Mouse (Mus musculus) heart, embryonic 13.5 days (tissue): ENCODE data around the gene Grid1. TPM values are rescaled to one million over a fixed set of nuclear protein-coding genes. Genes with fewer than 3 reads are reported as not detected.

ENCODE experiments used
- ATAC-seq: fragments of 200-750 bp; cut with Nextera tagmentation; 2 replicates; pipeline ENCODE4 v1.8.0; 2017; ENCODE audit warnings: moderate TSS enrichment; ENCODE audit not compliant: insufficient number of reproducible peaks, low FRiP score, low TSS enrichment; ENCODE audit errors: extremely low read depth
- H3K27ac ChIP-seq: fragments of 300-500 bp; sonication (generic); replicated peaks from 2 replicates; pipeline ENCODE4 v1.5.1; 2015; ENCODE audit warnings: moderate library complexity, mild to moderate bottlenecking, inconsistent platforms
- H3K27me3 ChIP-seq: fragments of 300-500 bp; sonication (generic); replicated peaks from 2 replicates; pipeline ENCODE4 v1.6.1; 2015; ENCODE audit warnings: mild to moderate bottlenecking, inconsistent platforms
- H3K36me3 ChIP-seq: fragments of 300-500 bp; sonication (generic); 2 replicates; pipeline ENCODE4 v1.6.1; 2015; ENCODE audit warnings: mild to moderate bottlenecking, inconsistent platforms
- H3K4me1 ChIP-seq: fragments of 300-500 bp; sonication (generic); 2 replicates; pipeline ENCODE4 v1.6.1; 2015; ENCODE audit warnings: inconsistent platforms
- H3K4me2 ChIP-seq: fragments of 300-500 bp; sonication (generic); 2 replicates; pipeline ENCODE4 v1.6.1; 2015; ENCODE audit warnings: inconsistent platforms, mild to moderate bottlenecking, moderate library complexity
- H3K4me3 ChIP-seq: fragments of 300-500 bp; sonication (generic); 2 replicates; pipeline ENCODE4 v1.5.1; 2015; ENCODE audit warnings: moderate library complexity, mild to moderate bottlenecking, inconsistent platforms
- H3K9ac ChIP-seq: fragments of 300-500 bp; sonication (generic); 2 replicates; pipeline ENCODE4 v1.6.1; 2015; ENCODE audit warnings: inconsistent platforms, mild to moderate bottlenecking, moderate library complexity
- H3K9me3 ChIP-seq: fragments of 300-500 bp; sonication (generic); 2 replicates; pipeline ENCODE4 v1.6.1; 2016; ENCODE audit warnings: inconsistent platforms
- WGBS: fragments of 180-500 bp; shearing (Covaris S2); methylation state at CpG from one replicate; pipeline ENCODE4 v1.1.7; 2015; ENCODE audit warnings: mixed read lengths; 5-methylcytosine and 5-hydroxymethylcytosine counted together
- polyA plus RNA-seq: library from polyadenylated mRNA; unstranded; fragments of >200 nt; fragmentation: Nextera tagmentation; extraction: Ambion mirVana; gene quantifications from 2 replicates; pipeline ENCODE4 v1.2.1, GENCODE M21; 2015

Grid1 gene
- polyA plus RNA-seq, 1 experiment from 2014 or later = 0.55 TPM

DNA sequence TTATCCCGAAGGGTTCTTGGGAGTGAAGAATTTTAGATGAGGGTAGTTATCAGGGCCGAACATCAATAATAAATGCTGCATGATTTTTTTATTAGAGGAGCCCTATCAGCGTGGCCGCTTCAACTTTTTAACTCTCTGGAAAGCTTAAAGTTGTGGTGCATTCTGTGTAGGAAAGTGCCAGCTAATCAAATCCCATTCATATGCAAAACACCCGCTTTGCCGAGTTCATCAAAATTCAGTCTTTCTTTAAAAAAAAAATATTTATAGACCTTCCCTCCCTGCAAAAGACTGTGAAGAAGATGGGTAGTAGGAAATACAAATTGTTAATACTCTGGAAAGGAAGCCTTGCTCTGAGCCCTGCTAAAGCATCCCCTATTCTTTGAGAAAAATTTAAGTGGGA lies 99.3 kb downstream of the Grid1 start:
- H3K9me3 ChIP-seq = no peaks in the 10 kb centered on the region
- H3K27me3 ChIP-seq = no peaks in the 10 kb centered on the region; the same call in 1 of the 2 replicates
- no peak overlapping the region for H3K4me3 ChIP-seq
- H3K9ac ChIP-seq = no peak overlapping the region
- no peak overlapping the region for H3K4me2 ChIP-seq
- no peak overlapping the region for H3K27ac ChIP-seq
- H3K36me3 ChIP-seq = no peaks in the 10 kb centered on the region
- H3K4me1 ChIP-seq = no peaks in the 10 kb centered on the region
- ATAC-seq = no peak
- 67% methylated on average over 6 of the region's 6 CpGs for WGBS

DNA sequence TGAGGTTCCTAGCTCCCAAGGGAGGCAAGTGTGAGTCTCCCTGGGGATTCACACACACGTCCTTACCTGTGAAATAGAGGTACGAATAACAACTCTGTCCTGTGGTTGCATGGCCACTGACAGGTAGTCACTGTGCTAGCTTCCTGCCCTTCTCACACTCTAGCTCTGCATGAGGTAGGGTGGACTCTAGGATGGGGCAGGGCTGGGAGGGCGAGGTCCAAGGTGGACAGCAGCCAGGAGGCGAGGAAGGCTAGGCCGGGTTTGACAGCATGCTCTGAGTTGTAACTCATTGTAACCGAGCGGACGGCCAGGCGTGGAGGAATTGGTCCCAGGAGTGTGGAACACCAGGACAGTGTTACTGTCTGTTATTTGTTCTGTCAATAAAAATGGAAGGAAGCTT lies 101.4 kb downstream of the Grid1 start:
- 68% methylated on average over 9 of the region's 9 CpGs for WGBS
- Histone ChIP-seq H3K4me3 (no peak overlapping the region), H3K27ac (no peak overlapping the region), H3K9me3 (no peaks in the 10 kb centered on the region), H3K9ac (no peak overlapping the region), H3K27me3 (no peaks in the 10 kb centered on the region; the same call in 1 of the 2 replicates), H3K4me2 (no peak overlapping the region), H3K4me1 (no peaks in the 10 kb centered on the region), H3K36me3 (no peaks in the 10 kb centered on the region)
- no peak for ATAC-seq

DNA sequence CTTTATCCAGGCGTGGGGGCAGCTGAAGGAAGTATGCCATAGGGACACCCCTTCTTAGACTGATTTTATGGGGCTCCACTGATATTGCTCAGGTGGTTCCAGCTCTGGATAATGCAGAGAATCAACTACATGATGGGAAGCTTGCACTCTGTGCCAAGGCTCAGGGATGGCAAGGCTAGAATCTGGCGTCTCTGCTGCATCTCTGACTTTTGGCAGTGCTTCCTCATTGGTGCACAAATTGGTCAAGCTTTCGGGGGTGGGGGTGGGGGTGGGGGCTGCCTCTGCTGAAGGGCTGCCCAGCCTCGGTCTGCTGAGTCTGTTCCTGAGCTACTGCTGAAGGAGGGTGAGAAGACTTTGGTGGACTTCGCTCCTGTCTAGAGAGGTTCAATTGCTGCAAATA lies 105.1 kb downstream of the Grid1 start:
- Histone ChIP-seq H3K9me3 (no peaks in the 10 kb centered on the region), H3K4me2 (no peak overlapping the region), H3K36me3 (no peaks in the 10 kb centered on the region), H3K9ac (no peak overlapping the region), H3K27ac (no peak overlapping the region), H3K27me3 (no peaks in the 10 kb centered on the region), H3K4me3 (no peak overlapping the region), H3K4me1 (no peaks in the 10 kb centered on the region)
- WGBS = 56% methylated on average over 5 of the region's 5 CpGs
- ATAC-seq = no peak

DNA sequence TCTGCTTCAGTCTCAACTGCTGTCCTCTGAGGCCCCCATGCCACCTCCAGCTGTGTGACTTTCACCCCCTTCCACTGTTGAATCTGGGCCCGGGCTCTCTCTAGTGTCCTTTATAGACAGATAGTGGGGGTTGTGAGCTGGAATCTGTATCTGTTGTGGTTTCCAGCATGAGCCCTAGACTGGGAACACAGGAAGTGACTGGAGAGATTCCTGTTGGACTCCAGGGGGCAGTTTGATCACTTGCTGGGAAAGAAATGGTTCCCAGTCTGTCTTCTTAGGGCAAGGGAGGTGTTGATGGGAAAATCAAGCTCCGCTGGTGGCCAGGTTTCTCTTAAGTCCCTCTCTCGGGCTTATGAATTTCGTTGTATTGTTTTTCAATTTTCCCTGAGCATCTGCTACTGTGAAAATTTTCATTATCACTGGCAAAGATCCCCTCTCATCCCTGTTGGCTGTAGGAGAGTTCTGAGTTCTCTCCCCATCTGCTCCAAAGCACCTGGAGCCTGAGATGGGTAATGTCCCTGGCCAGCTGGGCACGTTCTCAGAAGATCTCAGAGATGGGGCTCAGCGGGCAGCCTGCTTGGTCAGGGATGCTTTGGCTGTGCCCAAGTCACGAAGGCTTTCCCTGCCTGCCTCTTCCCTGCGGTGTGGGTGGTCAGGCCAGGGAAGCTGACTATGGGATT lies 110.3 kb downstream of the Grid1 start:
- Histone ChIP-seq H3K9ac (no peak overlapping the region), H3K9me3 (no peaks in the 10 kb centered on the region), H3K27ac (no peak overlapping the region), H3K36me3 (no peaks in the 10 kb centered on the region), H3K4me2 (no peak overlapping the region), H3K4me1 (no peaks in the 10 kb centered on the region), H3K4me3 (no peak overlapping the region), H3K27me3 (0 out of 2 replicates have a peak, but pooled peaks cover 3% of the 10 kb centered on the region)
- 64% methylated on average over 8 of the region's 8 CpGs for WGBS
- no peak for ATAC-seq

DNA sequence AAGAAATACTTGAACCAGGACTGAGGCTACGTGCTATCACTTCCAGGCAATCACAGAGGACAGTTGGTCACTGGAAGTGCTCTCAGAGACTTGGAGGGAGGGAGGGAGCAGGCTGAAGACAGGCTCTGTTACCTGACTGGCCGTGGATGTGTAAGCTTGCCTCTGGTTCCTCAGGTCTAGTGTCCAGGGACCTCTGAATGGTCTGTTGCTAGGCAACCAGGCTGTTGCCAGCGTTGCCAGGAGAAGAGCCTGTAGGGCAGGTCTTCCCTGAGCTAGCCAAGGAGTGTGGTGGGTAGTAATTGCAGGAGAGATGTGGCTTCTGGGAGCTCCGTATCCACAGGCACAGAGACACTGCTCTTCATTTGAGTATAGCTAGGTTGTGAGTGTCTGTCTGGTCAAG lies 113.3 kb downstream of the Grid1 start:
- peaks cover 30% of the 10 kb centered on the region for H3K27me3 ChIP-seq
- WGBS = 52% methylated on average over 4 of the region's 4 CpGs

DNA sequence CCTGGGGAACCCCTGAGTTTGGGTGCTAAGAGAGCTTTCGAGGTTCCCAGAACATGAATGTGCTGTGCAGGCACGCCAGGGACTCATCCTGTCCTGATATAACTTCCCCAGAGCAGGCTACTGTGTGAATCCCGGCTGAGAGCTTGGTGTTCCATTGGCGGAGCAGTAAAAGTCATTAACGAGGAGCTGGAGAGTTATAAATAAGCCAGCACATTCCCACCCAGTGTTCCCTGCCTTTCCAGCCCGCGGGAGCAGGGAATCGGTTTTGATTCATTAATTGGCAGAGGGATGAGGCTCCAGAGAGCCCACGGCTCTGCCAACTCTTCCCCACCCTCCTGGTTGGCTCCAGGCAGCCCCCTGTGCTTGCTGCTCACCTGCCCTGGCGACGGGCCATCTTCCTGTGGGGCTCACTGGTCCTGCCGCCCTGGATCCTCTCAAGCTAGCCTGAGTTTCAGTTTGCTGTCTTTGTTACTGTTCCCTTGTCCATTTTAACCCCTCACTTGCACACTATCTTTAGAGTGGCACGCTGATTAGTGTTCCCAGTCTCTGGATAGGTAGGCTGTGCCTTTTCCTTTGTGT lies 116.4 kb downstream of the Grid1 start:
- peaks cover 39% of the 10 kb centered on the region for H3K27me3 ChIP-seq
- no peak overlapping the region for H3K9ac ChIP-seq
- H3K27ac ChIP-seq = no peak overlapping the region
- H3K9me3 ChIP-seq = no peaks in the 10 kb centered on the region
- H3K4me1 ChIP-seq = no peaks in the 10 kb centered on the region
- H3K4me3 ChIP-seq = peak overlapping the region; percentile 24
- H3K4me2 ChIP-seq = peak overlapping the region; percentile 52
- no peaks in the 10 kb centered on the region for H3K36me3 ChIP-seq
- 42% methylated on average over 13 of the region's 13 CpGs for WGBS
- no peak for ATAC-seq

More for the DNA sequence above, 113.3 kb downstream of the Grid1 start:
- Histone ChIP-seq H3K9ac (no peak overlapping the region), H3K4me2 (no peak overlapping the region), H3K9me3 (no peaks in the 10 kb centered on the region), H3K4me3 (no peak overlapping the region), H3K4me1 (no peaks in the 10 kb centered on the region), H3K27ac (no peak overlapping the region), H3K36me3 (no peaks in the 10 kb centered on the region)
- ATAC-seq = no peak

DNA sequence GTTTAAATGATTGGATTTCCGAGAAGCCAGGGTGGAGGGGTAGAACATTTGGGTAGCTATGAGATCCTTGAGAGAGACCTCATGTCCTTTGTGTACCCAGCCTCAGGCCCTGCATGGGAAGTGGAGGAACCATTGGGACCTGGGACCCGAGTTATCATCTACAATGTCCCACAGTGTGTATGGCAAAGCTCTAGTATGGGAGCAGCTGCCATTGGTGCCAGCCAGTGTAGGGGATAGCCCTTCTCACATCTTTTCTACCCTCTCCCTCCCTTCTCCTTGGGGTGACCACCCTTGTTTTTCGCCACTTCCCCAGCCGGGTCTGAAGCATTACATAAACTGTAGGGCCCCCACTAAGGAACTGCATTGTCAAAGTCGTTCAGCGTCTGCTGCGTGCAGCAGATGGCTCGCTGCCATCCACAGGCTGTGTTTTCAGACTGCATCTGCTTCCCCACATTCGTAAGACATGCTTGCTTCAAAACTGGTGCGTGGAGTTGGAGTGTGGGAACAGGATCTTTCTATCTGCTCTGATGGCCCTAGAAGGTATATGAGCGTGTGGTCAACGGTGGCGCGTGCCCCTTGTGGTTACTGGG lies 124.6 kb downstream of the Grid1 start:
- Histone ChIP-seq H3K36me3 (no peaks in the 10 kb centered on the region), H3K27ac (no peak overlapping the region), H3K4me2 (no peak overlapping the region), H3K9me3 (no peaks in the 10 kb centered on the region), H3K4me3 (no peak overlapping the region), H3K9ac (no peak overlapping the region), H3K4me1 (no peaks in the 10 kb centered on the region), H3K27me3 (no peaks in the 10 kb centered on the region)
- 83% methylated on average over 14 of the region's 14 CpGs for WGBS
- ATAC-seq = no peak

DNA sequence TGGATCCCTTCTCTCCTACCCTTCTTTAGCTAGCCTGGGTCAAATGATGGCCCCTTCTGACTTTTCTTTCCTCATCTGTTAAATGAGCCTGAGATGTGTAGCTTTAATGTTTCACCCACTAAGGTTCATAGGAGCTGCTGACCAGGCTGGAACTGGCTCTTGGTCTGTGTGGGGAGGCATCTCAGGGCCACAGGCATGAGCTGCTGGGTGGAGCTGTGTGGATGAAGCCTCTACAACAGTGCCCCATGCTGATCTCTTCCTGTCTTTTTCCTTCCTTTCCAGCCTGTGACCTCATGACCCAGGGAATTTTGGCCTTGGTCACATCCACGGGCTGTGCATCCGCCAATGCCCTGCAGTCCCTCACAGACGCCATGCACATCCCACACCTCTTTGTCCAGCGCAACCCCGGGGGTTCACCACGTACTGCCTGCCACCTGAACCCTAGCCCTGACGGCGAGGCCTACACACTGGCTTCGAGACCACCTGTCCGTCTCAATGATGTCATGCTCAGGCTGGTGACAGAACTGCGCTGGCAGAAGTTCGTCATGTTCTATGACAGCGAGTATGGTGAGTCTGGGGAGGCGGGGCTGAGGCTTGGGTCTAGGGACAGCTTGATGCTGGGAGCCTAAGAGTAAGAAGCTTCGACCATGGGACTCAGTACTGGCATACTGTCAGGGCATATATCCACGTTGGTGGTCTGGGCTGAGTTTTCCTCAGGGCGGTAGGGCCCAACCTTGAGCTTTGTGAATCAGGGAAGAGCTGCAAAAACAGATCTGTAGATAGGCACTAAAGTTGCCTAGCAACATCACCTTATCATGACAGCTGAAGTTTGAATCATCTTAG lies 125.8 kb downstream of the Grid1 start:
- no peak overlapping the region for H3K9ac ChIP-seq
- H3K4me2 ChIP-seq = no peak overlapping the region
- no peak overlapping the region for H3K27ac ChIP-seq
- ATAC-seq = no peak
- WGBS = 81% methylated on average over 17 of the region's 17 CpGs
- no peaks in the 10 kb centered on the region for H3K9me3 ChIP-seq
- no peaks in the 10 kb centered on the region for H3K36me3 ChIP-seq
- no peaks in the 10 kb centered on the region for H3K4me1 ChIP-seq
- no peak overlapping the region for H3K4me3 ChIP-seq
- no peaks in the 10 kb centered on the region for H3K27me3 ChIP-seq

DNA sequence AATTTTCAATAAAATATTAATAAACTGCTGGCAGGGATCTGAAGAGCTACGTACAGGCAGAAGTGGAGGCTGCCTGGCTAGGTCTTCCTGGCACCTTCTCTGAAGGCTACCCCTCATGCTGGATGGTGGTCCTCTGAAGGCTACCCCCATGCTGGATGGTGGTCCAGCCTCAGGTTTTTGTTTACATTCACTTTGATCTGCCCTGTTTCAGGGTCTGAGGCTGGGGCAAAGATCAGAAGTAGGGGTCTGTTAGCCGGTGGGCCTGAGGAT lies 126.3 kb downstream of the Grid1 start:
- H3K4me3 ChIP-seq = no peak overlapping the region
- H3K27me3 ChIP-seq = no peaks in the 10 kb centered on the region
- H3K36me3 ChIP-seq = no peaks in the 10 kb centered on the region
- no peaks in the 10 kb centered on the region for H3K4me1 ChIP-seq
- no peak overlapping the region for H3K27ac ChIP-seq
- H3K9ac ChIP-seq = no peak overlapping the region
- no peak for ATAC-seq
- no peak overlapping the region for H3K4me2 ChIP-seq
- H3K9me3 ChIP-seq = no peaks in the 10 kb centered on the region
- WGBS = 80% methylated on average over 2 of the region's 2 CpGs

DNA sequence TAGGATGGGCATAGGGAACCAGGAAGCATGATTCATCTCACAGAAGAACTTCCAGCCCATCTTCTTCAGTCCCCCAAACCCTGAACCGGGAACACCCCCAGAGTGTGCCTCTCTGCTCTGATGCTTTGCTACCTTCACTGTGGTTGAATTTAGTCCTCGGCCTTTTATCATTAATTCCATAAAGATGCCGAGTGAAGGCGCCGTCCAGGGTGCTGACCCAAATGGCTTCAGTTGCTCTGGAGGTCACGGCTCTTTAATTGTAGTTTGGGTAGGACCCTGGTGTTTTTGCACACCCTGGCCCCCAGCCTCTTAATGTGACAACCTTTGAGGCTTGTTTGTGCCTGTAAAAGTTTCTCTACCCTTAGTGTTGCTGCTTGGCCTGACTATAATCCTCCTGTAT lies 128.3 kb downstream of the Grid1 start:
- no peaks in the 10 kb centered on the region for H3K36me3 ChIP-seq
- WGBS = 61% methylated on average over 6 of the region's 6 CpGs
- no peak overlapping the region for H3K4me3 ChIP-seq
- no peak overlapping the region for H3K4me2 ChIP-seq
- H3K27ac ChIP-seq = no peak overlapping the region
- H3K9ac ChIP-seq = no peak overlapping the region
- H3K4me1 ChIP-seq = no peaks in the 10 kb centered on the region
- no peaks in the 10 kb centered on the region for H3K27me3 ChIP-seq
- ATAC-seq = no peak
- H3K9me3 ChIP-seq = no peaks in the 10 kb centered on the region

DNA sequence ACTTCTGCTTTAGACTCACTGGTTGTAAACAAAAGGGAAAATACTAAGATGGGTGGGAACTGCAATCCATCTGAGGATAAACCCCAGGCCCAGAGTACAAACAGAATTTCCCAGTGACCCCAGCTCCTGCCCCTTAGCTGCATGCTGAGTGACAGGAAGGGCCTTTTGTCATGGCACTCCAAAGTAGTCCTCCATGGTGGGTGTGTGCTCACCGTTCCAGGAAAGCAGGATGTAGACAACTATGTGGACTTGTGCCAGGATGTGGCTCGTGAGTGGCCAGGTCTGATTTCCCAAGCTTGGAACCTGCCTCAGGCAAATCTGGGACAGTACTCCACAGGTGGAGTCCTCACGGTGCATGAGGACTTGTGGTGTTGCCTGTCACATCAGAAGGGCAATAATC lies 132.4 kb downstream of the Grid1 start:
- no peak for ATAC-seq
- no peaks in the 10 kb centered on the region for H3K9me3 ChIP-seq
- no peak overlapping the region for H3K9ac ChIP-seq
- H3K4me1 ChIP-seq = no peaks in the 10 kb centered on the region
- no peaks in the 10 kb centered on the region for H3K36me3 ChIP-seq
- H3K4me3 ChIP-seq = no peak overlapping the region
- H3K27me3 ChIP-seq = no peaks in the 10 kb centered on the region
- 42% methylated on average over 3 of the region's 3 CpGs for WGBS
- no peak overlapping the region for H3K4me2 ChIP-seq
- H3K27ac ChIP-seq = no peak overlapping the region
